Mouse (Mus musculus) gastrocnemius, postnatal 36 days (tissue): ENCODE data around the gene Zfpm1. TPM values are rescaled to one million over a fixed set of nuclear protein-coding genes. Genes with fewer than 3 reads are reported as not detected.

Experiments
- DNase-seq, 2 experiments: peaks; one replicate each; pipeline ENCODE4 v3.0.0; 2022
- intact Hi-C: fragments of 180-260 bp; cut with DNase I; formaldehyde crosslinking; loops from one replicate; pipeline ENCODE4 v1.15.1; 2025
- total RNA-seq, 2 experiments: library from RNA; stranded (reverse); gene quantifications; 2 replicates each; pipeline ENCODE4 v1.2.3; 2021

Zfpm1 gene
- total RNA-seq, 2 experiments from 2014 or later, result 5.6 to 8.9 TPM

DNA sequence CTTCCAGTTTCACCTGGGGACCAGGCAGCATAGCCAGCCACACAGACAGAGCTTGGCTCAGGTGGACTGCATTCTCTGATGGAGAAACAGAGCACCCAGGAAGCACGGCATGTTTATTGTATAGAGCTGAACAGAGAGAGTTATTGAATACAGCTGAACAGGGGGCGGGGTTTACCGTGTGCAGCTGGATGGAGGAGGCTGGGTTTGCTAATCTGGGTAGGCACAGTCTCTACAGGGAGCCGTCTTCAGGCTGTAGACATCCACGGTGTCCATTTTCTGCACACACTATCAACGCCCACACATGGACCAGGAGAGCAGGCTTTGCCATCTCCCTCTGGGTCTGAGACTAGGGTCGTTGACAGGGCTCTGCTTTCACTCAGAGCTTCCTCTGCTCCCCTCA lies 8.1 kb upstream of the Zfpm1 start:
- intact Hi-C loops, result loop anchor here (1.0 to 2.0 kb wide), 3 partner anchors 59 to 111 kb away; no protein-coding TSS in a partner anchor
- DNase-seq, result no peak

DNA sequence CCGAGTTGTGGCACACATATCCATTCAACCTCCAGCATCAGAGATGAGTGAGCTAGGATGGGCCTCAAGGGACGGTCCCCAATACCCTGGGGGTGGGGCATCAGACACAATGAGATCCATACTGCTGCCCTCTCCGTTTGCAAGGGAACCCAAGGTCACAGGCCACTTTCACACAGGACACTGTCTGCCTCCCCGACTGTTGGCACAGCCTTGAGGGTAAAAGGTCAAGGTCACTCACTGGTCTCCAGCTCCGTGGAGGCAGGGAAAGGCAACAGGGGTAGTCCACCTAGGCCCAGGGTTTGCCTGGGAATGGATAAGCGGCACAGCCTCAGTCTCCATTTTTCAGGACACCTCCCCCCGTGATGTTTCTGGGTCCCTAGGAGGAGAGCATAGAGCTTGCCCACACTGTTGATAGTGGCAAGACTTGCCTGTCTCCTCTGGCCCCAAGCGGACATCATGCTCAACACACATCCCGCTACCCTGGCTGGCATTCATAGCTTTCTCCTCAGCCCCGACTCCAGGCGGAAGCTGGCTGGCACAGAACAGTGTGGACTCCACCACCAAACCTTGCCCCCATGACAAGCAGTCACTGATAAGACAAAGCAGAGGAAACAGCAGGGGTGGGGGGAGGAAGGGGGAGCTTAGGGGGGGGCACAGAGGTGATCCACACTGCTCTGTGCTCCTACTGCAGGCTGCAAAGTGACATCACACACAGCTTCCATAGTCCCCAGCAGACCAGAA lies 7.1 kb upstream of the Zfpm1 start:
- DNase-seq, result no peak
- intact Hi-C loops, result loop anchor here (5.0 kb wide), 1 partner anchor 162 kb away; no protein-coding TSS in a partner anchor

DNA sequence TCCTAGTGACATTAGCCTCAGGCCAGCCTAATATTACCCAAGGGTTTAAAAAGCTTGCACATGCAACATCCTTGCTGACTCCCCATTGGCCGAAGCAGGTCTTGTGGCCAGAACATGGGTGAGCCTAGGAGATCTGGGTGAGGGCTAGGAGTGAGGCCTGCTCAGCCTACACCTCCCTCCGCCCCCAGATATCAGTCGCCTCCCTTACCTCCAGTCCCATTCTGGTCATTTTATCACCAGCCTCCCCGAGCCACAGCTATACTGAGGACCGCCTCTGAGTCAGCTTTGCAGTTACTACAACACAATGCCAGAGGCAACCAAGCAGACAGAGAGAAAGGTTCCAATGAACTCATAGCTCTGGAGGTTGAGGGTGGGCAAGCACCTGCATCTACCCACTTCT lies 5.6 kb upstream of the Zfpm1 start:
- DNase-seq, result no peak
- intact Hi-C loops, result loop anchor here (5.0 kb wide), 1 partner anchor 161 kb away; no protein-coding TSS in a partner anchor

DNA sequence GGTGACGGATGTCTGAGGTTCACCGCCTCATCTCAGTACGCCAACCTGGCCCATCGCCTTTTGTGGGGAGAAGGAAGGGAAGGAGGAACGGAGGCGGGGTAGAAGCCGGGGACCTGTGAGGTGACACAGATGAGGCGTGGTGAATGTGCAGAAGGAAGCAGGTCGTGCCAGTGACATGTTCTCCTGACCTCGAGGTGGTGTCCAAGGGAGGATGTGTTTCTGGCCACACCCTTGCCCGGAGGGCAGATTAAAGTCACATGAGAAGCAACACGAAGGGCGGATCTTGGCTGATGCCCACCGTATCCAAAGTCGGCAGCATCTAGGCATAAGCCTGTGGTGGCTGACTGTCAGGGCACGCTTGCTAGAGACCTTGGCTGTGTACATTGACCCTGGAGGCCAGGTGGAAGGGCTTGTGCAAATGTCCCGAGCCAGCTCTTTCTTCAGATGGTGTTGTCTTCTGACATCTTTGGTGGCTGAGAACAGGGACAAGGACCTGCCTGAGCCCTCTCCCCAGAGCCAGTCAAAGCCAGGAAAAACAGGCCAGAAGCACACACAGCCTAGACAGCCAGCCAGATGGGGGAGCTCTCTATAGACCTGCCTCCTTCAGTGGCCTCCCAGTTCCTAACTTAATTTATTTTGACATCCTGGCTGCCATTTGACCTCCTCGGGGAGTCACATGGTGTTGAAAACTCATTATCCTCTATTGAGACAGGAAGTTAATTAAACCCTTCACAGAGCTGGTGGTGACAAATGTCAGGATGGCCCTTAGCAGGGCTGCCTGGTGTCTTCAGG lies 4.5 kb upstream of the Zfpm1 start:
- intact Hi-C loops, result loop anchor here (5.0 kb wide), 1 partner anchor 160 kb away; no protein-coding TSS in a partner anchor
- DNase-seq, result no peak

DNA sequence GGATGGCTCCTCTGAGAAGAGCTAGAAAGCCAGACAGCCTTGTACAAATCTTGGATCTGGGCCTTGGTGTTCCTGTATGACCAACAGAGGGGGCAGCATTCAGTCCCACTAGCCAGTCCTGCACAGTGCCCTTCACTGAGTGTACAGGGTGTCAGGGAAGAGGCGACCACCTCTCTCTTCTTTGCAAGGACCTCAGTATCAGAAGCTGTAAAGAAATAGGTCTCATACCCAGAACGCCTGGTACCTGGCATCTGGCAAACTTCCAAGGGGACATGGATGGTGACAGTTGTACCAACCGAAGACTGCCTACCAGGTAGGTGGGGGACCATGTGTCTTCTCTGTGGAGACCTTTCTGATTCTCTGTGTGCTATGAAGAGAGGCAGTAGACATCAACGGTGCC lies 1.8 kb upstream of the Zfpm1 start:
- intact Hi-C loops, result no loop called here

DNA sequence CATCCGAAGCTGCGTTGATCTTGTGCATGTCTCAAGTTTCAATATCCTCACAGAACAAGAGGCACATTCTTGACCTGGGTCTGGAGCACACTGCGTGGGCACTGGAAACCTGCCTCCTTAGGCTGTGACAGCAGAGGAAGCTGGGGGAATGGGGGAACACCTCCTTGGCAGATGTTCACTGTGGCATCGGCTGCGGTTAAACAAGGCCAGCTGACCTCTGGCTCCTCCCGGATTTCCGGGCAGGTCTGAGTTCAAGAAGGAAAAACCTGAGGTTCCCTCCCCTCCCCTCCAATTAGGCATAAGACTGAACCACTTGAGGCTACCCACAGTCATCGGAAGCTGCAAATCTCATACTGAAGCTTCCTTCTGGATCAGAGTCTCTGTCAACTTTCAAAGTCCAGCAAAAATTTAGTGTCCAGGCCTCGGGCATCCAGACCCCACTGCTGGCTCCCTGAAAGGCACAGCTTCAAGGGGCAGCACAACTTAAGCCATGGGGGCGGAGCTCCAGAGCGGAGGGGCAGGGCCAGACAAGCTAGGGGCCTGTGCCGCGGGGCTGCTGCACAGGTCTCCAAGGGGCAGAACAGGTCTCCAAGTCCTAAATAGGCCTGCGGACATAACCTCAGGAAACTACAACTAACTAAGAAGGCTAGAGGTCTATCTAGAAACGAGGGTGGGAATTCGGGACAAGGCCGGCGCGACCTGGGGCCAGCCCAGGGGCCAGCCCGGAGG lies 1.2 kb upstream of the Zfpm1 start:
- intact Hi-C loops, result no loop called here
- DNase-seq, result peak in 1 of 2 experiments; percentile 53

More for the DNA sequence above, 1.8 kb upstream of the Zfpm1 start:
- DNase-seq, result no peak

DNA sequence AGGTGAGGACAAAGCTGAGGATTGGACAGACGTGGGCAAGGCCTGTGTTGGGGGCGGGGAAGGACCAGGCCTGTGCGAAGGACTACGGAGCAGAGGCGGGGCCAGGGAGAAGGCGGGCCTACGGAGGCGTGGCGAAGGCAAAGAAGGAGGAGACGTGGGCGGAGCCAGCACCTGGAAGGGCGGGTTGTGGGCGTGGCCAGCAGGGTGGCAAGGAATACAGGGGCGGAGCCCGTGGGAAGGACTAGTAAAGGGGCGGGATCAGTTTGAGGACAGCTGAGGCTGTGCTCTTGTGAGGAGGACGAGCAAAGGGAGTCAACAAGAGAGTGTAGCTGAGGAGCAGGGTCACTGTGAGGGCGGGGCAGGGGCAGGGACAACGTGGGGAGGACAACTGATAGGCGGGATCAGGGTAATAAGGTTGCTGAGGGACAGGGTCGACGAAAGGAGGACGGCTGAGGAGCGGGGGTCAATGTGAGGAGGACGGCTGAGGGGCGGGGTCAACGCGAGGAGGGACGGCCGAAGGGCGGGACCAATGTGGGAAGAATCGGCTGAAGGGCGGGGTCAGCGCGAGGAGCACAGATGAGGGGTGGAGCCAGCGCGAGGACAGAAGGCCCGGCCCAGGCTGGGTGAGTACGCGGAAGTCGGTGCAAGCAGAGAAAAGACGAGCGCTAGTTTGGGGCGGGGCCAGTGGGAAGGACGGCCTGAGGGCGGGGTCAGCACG lies 465 bp upstream of the Zfpm1 start:
- intact Hi-C loops, result no loop called here
- DNase-seq, result peak; percentile 100

DNA sequence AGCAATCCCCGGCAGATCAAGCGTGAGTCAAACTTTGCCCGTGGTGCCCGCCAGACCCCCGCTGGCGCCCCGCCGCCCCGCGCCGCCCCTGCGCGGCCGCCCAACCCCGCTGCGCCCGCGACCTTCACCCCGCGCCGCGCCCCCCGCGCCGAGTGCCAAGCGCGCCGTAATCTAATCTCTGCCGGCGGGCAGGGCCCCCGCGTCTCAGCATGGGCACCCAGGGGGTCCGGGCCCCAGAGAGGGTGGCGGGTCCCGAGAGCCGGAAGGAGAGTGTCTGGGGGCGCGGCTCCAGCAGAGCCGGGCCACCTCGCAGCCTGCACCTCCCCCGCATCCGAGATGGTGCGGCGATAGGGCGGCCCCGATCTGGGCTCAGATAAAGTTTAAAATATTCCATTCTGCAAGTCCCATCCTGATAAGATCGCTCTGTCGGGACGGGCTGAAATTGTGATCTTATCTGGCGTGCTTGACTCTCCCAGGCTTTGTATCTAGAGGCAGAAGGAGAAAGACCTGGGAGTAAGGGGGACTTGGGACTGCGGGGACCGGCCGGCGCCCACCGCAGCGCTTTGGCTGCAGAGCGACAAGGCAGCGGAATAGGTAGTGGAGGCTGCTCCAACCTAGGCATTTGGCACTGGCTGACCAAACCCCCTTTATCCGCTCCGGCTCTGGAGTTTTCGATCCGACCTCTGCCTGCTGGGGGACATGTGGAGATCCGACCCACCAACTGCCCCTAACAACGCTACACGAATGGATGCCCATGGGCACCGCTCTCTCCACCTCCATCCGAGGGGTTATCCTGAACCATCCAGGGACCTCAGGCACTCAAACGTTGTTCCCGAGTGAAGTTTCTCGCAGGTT lies 787 bp downstream of the Zfpm1 start:
- intact Hi-C loops, result no loop called here
- DNase-seq, result no peak

DNA sequence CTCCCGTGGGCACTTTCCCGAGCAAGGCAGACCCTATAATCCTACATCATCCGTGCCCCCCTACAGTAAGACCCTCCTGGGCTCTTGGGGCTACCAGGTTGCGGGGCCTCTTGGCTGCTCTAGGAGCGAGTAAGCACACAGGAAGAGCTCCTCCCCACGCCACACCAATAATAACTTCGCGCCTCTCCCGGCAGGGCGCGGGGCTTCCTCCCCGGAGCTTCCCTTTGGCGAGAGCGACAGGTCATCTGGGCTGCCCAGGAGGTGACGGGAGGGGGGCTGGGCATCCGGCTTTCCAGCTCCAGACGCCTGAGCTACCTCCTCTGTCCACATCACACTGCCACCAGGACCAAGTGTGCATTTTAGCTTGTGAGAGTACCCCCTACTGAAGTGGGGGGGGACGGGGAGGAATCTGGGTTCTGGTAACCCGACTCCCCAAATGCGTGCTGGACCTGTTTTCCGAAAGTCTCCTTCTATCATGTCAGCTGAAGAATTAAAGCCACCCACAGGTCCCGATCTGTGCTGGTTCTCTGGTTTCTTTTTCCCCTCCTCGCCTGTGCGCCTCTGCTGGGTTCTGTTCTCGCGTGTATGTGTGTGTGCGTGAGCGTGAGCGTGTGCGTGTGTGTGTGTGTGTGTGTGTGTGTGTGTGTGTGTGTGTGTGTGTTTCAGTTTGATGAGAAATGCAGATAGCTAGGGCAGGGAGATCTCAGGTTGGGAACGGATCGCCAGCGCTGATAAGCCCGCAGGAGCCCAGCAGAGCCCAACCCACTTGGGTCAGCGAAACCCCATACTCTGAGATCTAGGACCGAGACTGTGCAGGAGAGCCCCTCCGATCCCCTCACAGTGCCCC lies 1.6 kb downstream of the Zfpm1 start:
- intact Hi-C loops, result no loop called here
- DNase-seq, result peak; percentile 53 to 62

DNA sequence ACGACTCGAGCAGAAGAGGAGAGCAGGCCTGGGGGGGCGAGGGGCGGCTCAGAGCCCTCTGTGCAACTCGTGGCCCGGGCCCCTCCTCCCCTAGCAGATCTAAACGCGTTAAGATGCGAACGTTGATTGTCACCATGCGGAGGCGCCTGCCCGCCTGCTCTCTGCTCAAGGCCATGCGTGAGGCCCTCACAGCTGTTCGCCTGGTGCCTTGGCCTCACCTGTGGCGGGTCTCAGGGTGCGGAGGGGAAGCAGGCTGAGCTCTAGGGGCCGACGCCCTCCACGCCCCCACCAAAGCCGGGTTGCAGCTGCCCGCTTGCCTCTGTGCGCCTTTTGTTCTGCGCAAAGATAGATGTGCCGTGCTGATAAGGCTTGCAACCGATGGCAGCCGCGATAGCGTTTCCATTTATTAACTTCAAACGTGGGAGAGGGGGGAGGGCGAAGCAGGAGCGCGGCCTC lies 2.3 kb downstream of the Zfpm1 start:
- no peak for DNase-seq
- intact Hi-C loops, result no loop called here

DNA sequence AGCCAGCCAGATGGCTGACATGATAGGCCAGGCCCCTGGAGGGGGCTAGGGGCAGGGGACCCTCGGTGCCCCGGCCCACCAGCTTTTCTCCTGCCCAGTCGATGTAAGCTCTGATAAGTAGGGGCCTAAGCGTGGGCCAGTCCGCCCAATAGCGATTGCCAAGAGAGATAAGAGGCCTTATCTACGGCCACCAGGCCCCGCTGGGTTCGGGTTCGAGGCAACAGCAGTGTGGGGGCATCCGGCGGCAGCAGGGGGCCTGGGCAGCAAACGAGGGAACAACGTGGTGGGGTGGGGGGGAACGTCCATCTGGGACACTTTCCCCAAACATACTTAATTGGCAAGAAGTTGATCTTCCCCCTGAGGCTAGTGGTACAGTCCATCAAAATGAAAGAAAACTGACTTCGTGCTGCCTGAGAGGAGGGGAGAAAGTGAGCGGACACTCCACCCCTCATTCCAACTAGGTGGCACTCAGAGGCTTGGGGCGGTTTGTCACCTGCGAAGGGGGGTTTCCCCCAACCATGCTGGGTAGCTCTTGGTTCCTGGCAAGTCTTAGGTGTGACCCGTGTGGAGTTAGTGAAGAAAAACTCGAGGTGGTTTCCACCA lies 2.8 kb downstream of the Zfpm1 start:
- intact Hi-C loops, result no loop called here

DNA sequence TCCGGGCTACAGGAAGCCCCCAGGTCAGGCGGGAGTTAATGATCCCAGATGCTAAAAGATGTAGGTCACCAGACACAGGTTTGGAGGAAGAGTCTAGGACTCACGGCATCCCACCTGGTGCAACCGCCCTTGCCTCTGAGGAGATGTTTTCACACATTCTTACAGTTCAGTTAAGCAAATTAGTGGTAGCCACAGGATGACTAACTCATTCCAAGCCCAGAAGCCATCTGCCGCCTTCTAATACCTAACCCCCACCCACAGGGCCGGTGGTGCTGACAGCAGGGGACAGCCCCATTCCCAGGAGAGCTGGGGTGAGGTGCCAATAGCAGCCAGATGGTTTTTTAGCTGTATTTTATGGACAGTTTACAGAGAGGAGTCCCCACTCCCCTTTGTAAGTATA lies 3.8 kb downstream of the Zfpm1 start:
- no peak for DNase-seq
- intact Hi-C loops, result no loop called here

More for the DNA sequence above, 2.8 kb downstream of the Zfpm1 start:
- DNase-seq, result no peak

DNA sequence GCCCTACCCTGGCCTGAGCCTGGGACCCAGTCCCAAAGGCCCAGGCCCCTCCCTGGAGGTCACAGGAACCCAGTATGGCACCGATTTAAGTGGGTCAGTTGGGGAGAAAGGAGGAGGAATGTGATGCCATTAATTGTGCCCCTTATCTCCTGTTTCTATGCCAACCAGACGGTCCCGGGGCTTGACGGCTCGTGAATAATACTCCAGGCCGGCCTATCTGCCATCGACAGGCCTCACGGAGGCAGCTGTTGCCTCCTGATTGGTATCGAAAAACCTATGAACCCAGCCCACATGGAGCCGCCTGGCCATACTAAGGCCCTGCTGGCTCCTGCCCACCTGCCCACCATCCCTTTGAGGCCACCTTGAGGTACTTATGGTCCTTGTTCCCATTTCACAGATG lies 5.0 kb downstream of the Zfpm1 start:
- no peak for DNase-seq
- intact Hi-C loops, result no loop called here

DNA sequence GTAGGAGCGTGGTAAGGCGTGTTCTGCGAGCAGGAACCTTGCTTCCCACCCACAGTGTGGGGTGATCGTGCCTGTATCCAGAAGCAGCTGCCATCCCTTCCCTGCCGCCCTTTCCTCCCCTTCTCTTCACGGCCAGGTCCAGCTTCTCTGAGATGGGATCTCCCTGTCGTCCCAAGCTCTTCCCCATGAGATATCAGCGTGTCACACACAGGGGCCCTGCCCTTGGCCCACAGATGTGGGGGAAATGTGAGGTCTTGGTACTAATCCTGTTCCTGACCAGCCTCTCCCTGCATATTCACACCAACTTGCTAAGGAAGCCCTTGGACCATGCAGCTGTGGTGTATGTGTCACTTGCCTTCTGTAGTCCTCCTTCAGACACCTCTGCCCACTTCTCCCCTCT lies 5.8 kb downstream of the Zfpm1 start:
- intact Hi-C loops, result no loop called here

DNA sequence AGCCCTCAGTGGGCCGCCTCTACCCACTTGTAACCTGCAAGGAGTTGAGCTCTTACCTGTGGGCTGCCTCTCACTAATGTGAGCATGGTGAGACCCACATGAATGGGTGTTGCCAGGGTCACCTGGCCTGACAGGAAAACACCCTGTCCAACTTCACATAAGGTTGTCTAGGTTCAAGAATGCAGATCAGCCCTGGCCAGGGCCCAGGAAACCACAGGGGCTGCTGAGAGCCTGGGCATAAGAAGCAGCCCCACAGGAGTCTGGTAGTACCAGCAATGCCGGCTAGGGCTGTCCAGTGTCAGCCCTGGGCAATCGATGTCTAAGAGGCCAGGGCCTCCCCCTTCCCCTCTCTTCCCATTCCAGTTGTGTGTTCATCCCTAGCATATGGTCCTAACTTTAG lies 6.4 kb downstream of the Zfpm1 start:
- intact Hi-C loops, result no loop called here
- DNase-seq, result no peak

More for the DNA sequence above, 5.8 kb downstream of the Zfpm1 start:
- DNase-seq, result no peak

DNA sequence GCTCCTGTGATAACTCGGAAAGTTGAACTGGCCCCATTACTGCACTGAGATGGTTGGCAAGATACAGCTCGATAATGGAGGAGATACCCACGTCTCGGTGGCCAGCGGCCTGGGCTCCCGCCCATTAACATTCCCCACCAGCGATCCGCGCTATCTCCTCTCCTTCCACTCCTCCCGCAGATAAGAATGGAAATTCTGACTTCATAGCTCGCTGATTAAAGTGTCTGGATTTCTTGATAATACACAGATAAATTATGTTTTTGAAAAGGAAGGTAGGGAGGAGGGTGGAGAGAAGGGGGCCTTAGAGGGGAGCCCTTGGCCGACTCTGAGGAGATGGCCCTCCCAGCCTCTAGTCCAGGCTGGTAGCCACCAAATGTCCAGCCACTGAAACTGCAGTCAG lies 9.1 kb downstream of the Zfpm1 start:
- intact Hi-C loops, result no loop called here
- no peak for DNase-seq

DNA sequence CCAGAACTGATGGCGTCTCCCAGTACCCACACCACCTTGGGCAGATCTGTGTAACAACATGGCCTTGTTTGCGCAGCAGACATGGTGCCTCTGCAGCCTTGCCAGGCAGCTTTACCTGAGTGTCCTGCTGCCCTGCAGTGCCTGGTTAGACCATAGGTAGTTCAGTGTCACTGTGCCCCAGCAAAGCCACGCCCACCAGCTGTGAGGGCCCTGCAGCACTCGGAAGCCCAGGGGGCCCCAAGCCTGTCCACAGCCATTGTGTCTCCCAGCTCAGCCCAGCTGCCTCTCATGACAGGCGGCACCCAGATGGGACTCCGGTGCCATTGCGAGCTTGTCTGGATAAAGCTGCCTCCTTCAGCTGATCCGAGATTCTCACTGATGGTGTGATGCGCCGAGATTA lies 9.6 kb downstream of the Zfpm1 start:
- intact Hi-C loops, result no loop called here

DNA sequence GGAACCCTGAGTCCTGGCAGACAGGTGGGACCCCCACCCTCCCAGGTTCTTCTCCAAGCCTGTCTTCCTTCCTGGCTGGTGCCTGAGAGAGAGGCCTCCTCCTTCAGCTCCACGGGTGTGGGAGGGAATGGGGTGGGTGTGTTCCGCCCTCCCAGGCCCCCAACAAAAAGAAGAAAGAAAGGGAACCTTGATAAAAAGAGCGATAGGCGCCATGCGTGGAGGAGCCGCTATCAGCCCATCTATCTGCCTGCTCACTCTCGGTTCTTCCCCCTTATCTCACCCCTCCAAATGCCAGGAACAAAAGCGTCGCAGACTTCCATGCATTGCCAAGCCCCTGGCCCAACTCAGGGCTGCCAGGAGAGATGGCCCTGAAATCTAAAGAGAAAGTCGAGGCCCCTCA lies 11.5 kb downstream of the Zfpm1 start:
- DNase-seq, result no peak
- intact Hi-C loops, result no loop called here

More for the DNA sequence above, 9.6 kb downstream of the Zfpm1 start:
- DNase-seq, result no peak
